Mouse (Mus musculus): ENCODE results near the gene Gm7233.
"Not testable (repeated sequence)": the region's sequence is repeated elsewhere in the genome, so short reads cannot be mapped to it uniquely, and the experiment has no call there.

- not testable (repeated sequence) for TF ChIP-seq CTCF (IDR thresholded peaks at IDR 0.05; ENCODE audit: borderline replicate concordance, extremely low read depth, insufficient read depth, insufficient read length); POLR2A (IDR thresholded peaks at IDR 0.05; ENCODE audit: borderline replicate concordance, extremely low read depth, insufficient read depth, insufficient read length, poor library complexity, severe bottlenecking)
Observed at GRCm38 (mm10) chr14:43235204-43235603, 55.5 kb downstream of the Gm7233 start, which contains the start of gene Gm8122.

Measured in brain, embryonic 14.5 days (tissue).